ENCODE assay signal across 22 mouse cellular contexts in genomic region chr3:152529058-152529972, GRCm38 (mm10).
A peak's percentile ranks its signal among the peaks of the same experiment; 100 is the strongest.
DNase-seq lines count a peak whose midpoint lies in the region; ATAC-seq and TF ChIP-seq lines count a peak whose summit lies in the region.
"Had no signal": no experiment of that assay in that cellular context is flagged by ENCODE, and none has a peak within 500 bp of the region (broad histone marks: within the 10 kb centered on the region; RNA-seq: fewer than 3 reads in every experiment).

No protein-coding gene starts in this region.

- H3K36me3 ChIP-seq in liver, embryonic 13.5 days, result no peaks in the 10 kb centered on the region
- peaks cover 0 to 21% of the 10 kb centered on the region in 2 experiments; a peak in 2 of 4 replicates for H3K36me3 ChIP-seq in MEL (ENCODE audit: control insufficient read depth in 1 of 2, insufficient read depth in 2 of 2, low read length in 2 of 2)
- H3K36me3 ChIP-seq: embryonic facial prominence, embryonic 12.5 days; heart, embryonic 15.5 days; limb, embryonic 12.5 days; midbrain, embryonic 13.5 days had no signal

- H3K9me3 ChIP-seq in liver, embryonic 13.5 days (replicated peaks), result no peaks in the 10 kb centered on the region
- H3K9me3 ChIP-seq in MEL (replicated peaks; ENCODE audit: insufficient read depth, low read length), result no peaks in the 10 kb centered on the region
- H3K9me3 ChIP-seq: embryonic facial prominence, embryonic 12.5 days; heart, embryonic 15.5 days; limb, embryonic 12.5 days; midbrain, embryonic 13.5 days had no signal

- H3K4me3 ChIP-seq in liver, embryonic 13.5 days (replicated peaks), result no peak overlapping the region
- H3K4me3 ChIP-seq in MEL (ENCODE audit: control insufficient read depth in 1 of 2, insufficient read depth in 1 of 2, low read depth in 2 of 2, low read length in 2 of 2), result peak overlapping the region; percentile 5 to 22; a peak in 3 of 4 replicates
- H3K4me3 ChIP-seq: embryonic facial prominence, embryonic 12.5 days; gastrocnemius, adult 2 months; heart, embryonic 15.5 days; limb, embryonic 12.5 days; midbrain, embryonic 13.5 days had no signal

- peak; percentile 86 to 94 for TF ChIP-seq EP300 in MEL (IDR thresholded peaks at IDR 0.05; ENCODE audit: low read depth in 1 of 2, low read length in 2 of 2)

- H3K4me1 ChIP-seq in liver, embryonic 13.5 days (replicated peaks), result no peaks in the 10 kb centered on the region; the same call in 1 of the 2 replicates
- peaks cover 18 to 30% of the 10 kb centered on the region in 2 experiments for H3K4me1 ChIP-seq in MEL (ENCODE audit: control insufficient read depth in 1 of 2, insufficient read depth in 2 of 2, low read length in 2 of 2)
- H3K4me1 ChIP-seq: embryonic facial prominence, embryonic 12.5 days; heart, embryonic 15.5 days; midbrain, embryonic 13.5 days had no signal

- no peak for TF ChIP-seq CTCF in MEL (IDR thresholded peaks at IDR 0.05 in 2 of 3, conservative IDR thresholded peaks at IDR 0.05 in 1 of 3; ENCODE audit: control insufficient read depth in 1 of 3, insufficient read depth in 1 of 3, low read depth in 2 of 3, low read length in 3 of 3, poor library complexity in 1 of 3, severe bottlenecking in 1 of 3)

- no peak overlapping the region for H3K4me2 ChIP-seq in liver, embryonic 13.5 days
- H3K4me2 ChIP-seq: embryonic facial prominence, embryonic 12.5 days; heart, embryonic 15.5 days; hindbrain, embryonic 14.5 days; limb, embryonic 12.5 days; midbrain, embryonic 13.5 days had no signal

- TF ChIP-seq RAD21 in MEL (IDR thresholded peaks at IDR 0.05; ENCODE audit: low read depth, low read length), result no peak; the same call in 1 of the 2 replicates

- peak; percentile 31; the same call in 1 of the 2 replicates for ATAC-seq in liver, embryonic 13.5 days (ENCODE audit: low read depth)
- ATAC-seq in megakaryocyte progenitor cell, adult 5-6 weeks (replicated peaks; ENCODE audit: poor library complexity), result peak; percentile 89
- ATAC-seq: midbrain, embryonic 13.5 days had no signal

- no peak overlapping the region for H3K27ac ChIP-seq in liver, embryonic 13.5 days
- H3K27ac ChIP-seq in MEL (ENCODE audit: control insufficient read depth, low read depth, low read length), result peak overlapping the region; percentile 86
- H3K27ac ChIP-seq: embryonic facial prominence, embryonic 12.5 days; gastrocnemius, adult 2 months; heart, embryonic 15.5 days; hindbrain, embryonic 14.5 days; limb, embryonic 12.5 days; liver, embryonic 14.5 days; macrophage; midbrain, embryonic 13.5 days; stomach, postnatal 0 days had no signal

- no peak overlapping the region for H3K9ac ChIP-seq in liver, embryonic 13.5 days
- peak overlapping the region; percentile 35 for H3K9ac ChIP-seq in MEL (ENCODE audit: control insufficient read depth, low read depth, low read length, poor library complexity, severe bottlenecking)
- H3K9ac ChIP-seq: embryonic facial prominence, embryonic 12.5 days; heart, embryonic 15.5 days; hindbrain, embryonic 14.5 days; limb, embryonic 12.5 days; liver, embryonic 14.5 days; midbrain, embryonic 13.5 days had no signal

- DNase-seq in liver, embryonic 13.5 days, result no peak
- DNase-seq in liver (no peak), MEL (ENCODE audit: low read depth, low spot score) (peak; percentile 93), MEL-GATA-1-ER (ENCODE audit: extremely low read depth, low read depth) (peak; percentile 89)
- no peak for DNase-seq in spleen, adult 18-20 months
- DNase-seq in spleen, postnatal 36 days (ENCODE audit: low spot score in 2 of 2), result no peak
- DNase-seq: cerebellum, adult 11-12 months; cerebellum, postnatal 14 days; gastrocnemius, adult 2 months; heart, postnatal 4 days; kidney, adult 2 months; kidney, postnatal 14 days; layer of hippocampus, postnatal 36 days had no signal

- H3K79me2 ChIP-seq in MEL (ENCODE audit: control insufficient read depth, insufficient read depth, low read length, poor library complexity), result no peaks in the 10 kb centered on the region

- TF ChIP-seq POLR2A in MEL (IDR thresholded peaks at IDR 0.05; ENCODE audit: control insufficient read depth in 1 of 2, insufficient read depth in 1 of 2, low read depth in 1 of 2, low read length in 2 of 2, poor library complexity in 1 of 2), result peak in 1 of 2 experiments; percentile 57; a peak in 1 of 4 replicates

- H3K27me3 ChIP-seq in liver, embryonic 13.5 days, result no peaks in the 10 kb centered on the region
- H3K27me3 ChIP-seq in MEL (ENCODE audit: control insufficient read depth in 1 of 2, insufficient read depth in 2 of 2, low read length in 2 of 2), result no peaks in the 10 kb centered on the region
- H3K27me3 ChIP-seq: embryonic facial prominence, embryonic 12.5 days; limb, embryonic 12.5 days; midbrain, embryonic 13.5 days had no signal

- WGBS in liver, embryonic 13.5 days (ENCODE audit: insufficient replicate concordance), result 42% methylated on average over 11 of the region's 11 CpGs

TF ChIP-seq in MEL, 35 proteins besides CTCF, POLR2A, EP300 and RAD21:
- peak; percentile 86 for TF ChIP-seq MXI1 (IDR thresholded peaks at IDR 0.05; ENCODE audit: low read depth, low read length)
- no peak for TF ChIP-seq CHD2 (IDR thresholded peaks at IDR 0.05; ENCODE audit: low read length)
- TF ChIP-seq POLR2AphosphoS2 (IDR thresholded peaks at IDR 0.05; ENCODE audit: low read length), result no peak
- TF ChIP-seq ETS1 (IDR thresholded peaks at IDR 0.05; ENCODE audit: low read depth, low read length), result peak; percentile 98
- TF ChIP-seq MYC (IDR thresholded peaks at IDR 0.05; ENCODE audit: low read depth, low read length), result peak; percentile 87
- no peak for TF ChIP-seq CHD1 (IDR thresholded peaks at IDR 0.05; ENCODE audit: low read depth, low read length)
- no peak for TF ChIP-seq UBTF (IDR thresholded peaks at IDR 0.05; ENCODE audit: borderline replicate concordance, insufficient read depth, low read depth, low read length)
- no peak for TF ChIP-seq GABPA (IDR thresholded peaks at IDR 0.05; ENCODE audit: low read depth, low read length)
- TF ChIP-seq MAX (IDR thresholded peaks at IDR 0.05; ENCODE audit: low read length), result peak; percentile 87
- 0 out of 2 replicates have a peak, but pooled peaks have one; percentile 39 for TF ChIP-seq NELFE (IDR thresholded peaks at IDR 0.05; ENCODE audit: low read depth, low read length)
- peak; percentile 15; the same call in 1 of the 2 replicates for TF ChIP-seq ELF1 (IDR thresholded peaks at IDR 0.05; ENCODE audit: low read depth, low read length)
- no peak for TF ChIP-seq MEF2A (IDR thresholded peaks at IDR 0.05; ENCODE audit: extremely low read depth, insufficient replicate concordance, low read depth, low read length, poor library complexity, severe bottlenecking)
- no peak for TF ChIP-seq ZC3H11A (IDR thresholded peaks at IDR 0.05; ENCODE audit: low read depth, low read length)
- TF ChIP-seq BHLHE40 (IDR thresholded peaks at IDR 0.05; ENCODE audit: borderline replicate concordance, low read depth, low read length), result 0 out of 2 replicates have a peak, but pooled peaks have one; percentile 40
- no peak for TF ChIP-seq JUND (IDR thresholded peaks at IDR 0.05; ENCODE audit: low read depth, low read length)
- TF ChIP-seq TBP (IDR thresholded peaks at IDR 0.05; ENCODE audit: low read depth, low read length), result peak; percentile 44
- TF ChIP-seq USF2 (IDR thresholded peaks at IDR 0.05; ENCODE audit: borderline replicate concordance in 1 of 2, insufficient read depth in 1 of 2, low read depth in 1 of 2, low read length in 2 of 2), result no peak
- TF ChIP-seq HCFC1 (IDR thresholded peaks at IDR 0.05; ENCODE audit: low read depth, low read length), result peak; percentile 24; the same call in 1 of the 2 replicates
- no peak for TF ChIP-seq NRF1 (IDR thresholded peaks at IDR 0.05; ENCODE audit: insufficient read depth, low read depth, low read length, poor library complexity, severe bottlenecking)
- TF ChIP-seq E2F4 (IDR thresholded peaks at IDR 0.05; ENCODE audit: borderline replicate concordance, low read depth, low read length), result no peak
- TF ChIP-seq USF1 (IDR thresholded peaks at IDR 0.05; ENCODE audit: low read depth, low read length), result no peak
- peak; percentile 87 for TF ChIP-seq GATA1 (IDR thresholded peaks at IDR 0.05; ENCODE audit: low read depth, low read length)
- no peak for TF ChIP-seq ZNF384 (IDR thresholded peaks at IDR 0.05; ENCODE audit: low read depth, low read length)
- TF ChIP-seq TAL1 (IDR thresholded peaks at IDR 0.05; ENCODE audit: low read length), result peak; percentile 90
- no peak for TF ChIP-seq POLR2AphosphoS5 (IDR thresholded peaks at IDR 0.05; ENCODE audit: borderline replicate concordance, low read depth, low read length)
- TF ChIP-seq SMC3 (IDR thresholded peaks at IDR 0.05; ENCODE audit: low read depth, low read length), result no peak
- TF ChIP-seq KAT2A (conservative IDR thresholded peaks at IDR 0.05; ENCODE audit: low read depth, low read length), result no peak
- TF ChIP-seq ZKSCAN1 (IDR thresholded peaks at IDR 0.05; ENCODE audit: low read depth, low read length), result no peak
- peak; percentile 49; the same call in 1 of the 2 replicates for TF ChIP-seq MAZ (IDR thresholded peaks at IDR 0.05; ENCODE audit: low read depth, low read length)
- TF ChIP-seq ZMIZ1 (IDR thresholded peaks at IDR 0.05; ENCODE audit: low read depth, low read length), result peak; percentile 23; the same call in 1 of the 2 replicates
- peak; percentile 28; the same call in 1 of the 2 replicates for TF ChIP-seq RCOR1 (IDR thresholded peaks at IDR 0.05; ENCODE audit: low read depth, low read length)
- TF ChIP-seq SIN3A (IDR thresholded peaks at IDR 0.05; ENCODE audit: low read length), result peak; percentile 79
- peak; percentile 93 for TF ChIP-seq TCF12 (IDR thresholded peaks at IDR 0.05; ENCODE audit: low read depth, low read length)
- TF ChIP-seq MYB (IDR thresholded peaks at IDR 0.05; ENCODE audit: low read depth, low read length), result peak; percentile 85
- no peak; the same call in 1 of the 2 replicates for TF ChIP-seq MAFK (IDR thresholded peaks at IDR 0.05; ENCODE audit: borderline replicate concordance, low read depth, low read length)

Comparison
In these comparisons a context has a peak if more than half of its experiments do, and no peak if none do; other contexts are left out.
1. DNase-seq: peak in MEL (single experiment) and MEL-GATA-1-ER (single experiment); none in liver, embryonic 13.5 days (single experiment), liver (single experiment), spleen, adult 18-20 months (0 of 2) and spleen, postnatal 36 days (0 of 2).